Comparison of ENCODE assay signal across 8 mouse cellular contexts in genomic region chr5:88928201-88928916, GRCm38 (mm10). TPM values are rescaled to one million over a fixed set of nuclear protein-coding genes. Genes with fewer than 3 reads are reported as not detected.
A peak's percentile ranks its signal among the peaks of the same experiment; 100 is the strongest.
DNase-seq lines count a peak whose midpoint lies in the region; ATAC-seq and TF ChIP-seq lines count a peak whose summit lies in the region.

No protein-coding gene starts in this region.

- peaks cover 7% of the 10 kb centered on the region; the same call in 1 of the 2 replicates for H3K4me1 ChIP-seq in forebrain, embryonic 14.5 days (ENCODE audit: control insufficient read depth, insufficient read depth, low read length)
- H3K4me1 ChIP-seq in forebrain, embryonic 15.5 days = peaks cover 22% of the 10 kb centered on the region
- H3K4me1 ChIP-seq in forebrain, postnatal 0 days (ENCODE audit: insufficient read depth) = peaks cover 24% of the 10 kb centered on the region
- H3K4me1 ChIP-seq in midbrain, postnatal 0 days (ENCODE audit: insufficient read depth, low read length) = peaks cover 8% of the 10 kb centered on the region; the same call in 1 of the 2 replicates

- no peak overlapping the region for H3K4me2 ChIP-seq in forebrain, embryonic 14.5 days (ENCODE audit: low read length)
- no peak overlapping the region for H3K4me2 ChIP-seq in forebrain, embryonic 15.5 days (replicated peaks)
- H3K4me2 ChIP-seq in forebrain, postnatal 0 days (ENCODE audit: low read depth) = no peak overlapping the region
- H3K4me2 ChIP-seq in midbrain, postnatal 0 days (ENCODE audit: low read depth, low read length, poor library complexity, severe bottlenecking) = no peak overlapping the region

- ATAC-seq in forebrain, embryonic 14.5 days = no peak
- no peak; the same call in 1 of the 2 replicates for ATAC-seq in forebrain, embryonic 15.5 days (replicated peaks)
- ATAC-seq in forebrain, postnatal 0 days = peak; percentile 30; the same call in 1 of the 2 replicates
- ATAC-seq in midbrain, postnatal 0 days (ENCODE audit: low FRiP score) = peak; percentile 45; the same call in 1 of the 2 replicates
- ATAC-seq in erythroblast, adult 5-6 weeks (replicated peaks; ENCODE audit: low FRiP score, poor library complexity, severe bottlenecking) = no peak

- no peak overlapping the region for H3K27ac ChIP-seq in forebrain, embryonic 14.5 days (ENCODE audit: low read depth, low read length)
- no peak overlapping the region for H3K27ac ChIP-seq in forebrain, embryonic 15.5 days (replicated peaks)
- no peak overlapping the region for H3K27ac ChIP-seq in forebrain, postnatal 0 days (ENCODE audit: low read depth, low read length)
- no peak overlapping the region for H3K27ac ChIP-seq in midbrain, postnatal 0 days (ENCODE audit: low read depth, low read length)

- DNase-seq in forebrain, embryonic 14.5 days (ENCODE audit: low spot score) = peak; percentile 72
- peak; percentile 8 for DNase-seq in testis, postnatal 14 days (ENCODE audit: low spot score)
- DNase-seq in testis, postnatal 10 days (ENCODE audit: low spot score) = no peak
- DNase-seq in forebrain, postnatal 0 days = peak; percentile 67
- peak; percentile 63 to 65 for DNase-seq in kidney, postnatal 25 days
- peak; percentile 72 for DNase-seq in midbrain, postnatal 0 days (ENCODE audit: low spot score)

- 53% methylated on average over 13 of the region's 13 CpGs for WGBS in forebrain, embryonic 14.5 days
- 50% methylated on average over 13 of the region's 13 CpGs for WGBS in forebrain, embryonic 15.5 days
- WGBS in forebrain, postnatal 0 days = 45% methylated on average over 13 of the region's 13 CpGs
- WGBS in midbrain, postnatal 0 days = 43% methylated on average over 13 of the region's 13 CpGs

- no peak overlapping the region for H3K4me3 ChIP-seq in forebrain, embryonic 14.5 days (ENCODE audit: low read depth, low read length)
- H3K4me3 ChIP-seq in forebrain, embryonic 15.5 days = no peak overlapping the region
- no peak overlapping the region for H3K4me3 ChIP-seq in forebrain, postnatal 0 days (ENCODE audit: low read depth, low read length)
- H3K4me3 ChIP-seq in midbrain, postnatal 0 days (ENCODE audit: low read depth, low read length) = no peak overlapping the region

- TF ChIP-seq CTCF in forebrain, postnatal 0 days (IDR thresholded peaks at IDR 0.05; ENCODE audit: low read depth) = peak; percentile 86
- TF ChIP-seq CTCF in midbrain, postnatal 0 days (IDR thresholded peaks at IDR 0.05) = peak; percentile 91

- H3K36me3 ChIP-seq in forebrain, embryonic 14.5 days (ENCODE audit: control insufficient read depth, insufficient read depth, low read length) = no peaks in the 10 kb centered on the region
- H3K36me3 ChIP-seq in forebrain, embryonic 15.5 days = no peaks in the 10 kb centered on the region
- H3K36me3 ChIP-seq in forebrain, postnatal 0 days (ENCODE audit: insufficient read depth) = no peaks in the 10 kb centered on the region
- no peaks in the 10 kb centered on the region for H3K36me3 ChIP-seq in midbrain, postnatal 0 days (ENCODE audit: insufficient read depth, low read length)

- no peak overlapping the region for H3K9ac ChIP-seq in forebrain, embryonic 14.5 days (ENCODE audit: low read length)
- no peak overlapping the region for H3K9ac ChIP-seq in forebrain, embryonic 15.5 days (replicated peaks)
- no peak overlapping the region for H3K9ac ChIP-seq in forebrain, postnatal 0 days
- H3K9ac ChIP-seq in midbrain, postnatal 0 days (replicated peaks; ENCODE audit: low read length, poor library complexity, severe bottlenecking) = no peak overlapping the region

- no peaks in the 10 kb centered on the region for H3K9me3 ChIP-seq in forebrain, embryonic 14.5 days (replicated peaks; ENCODE audit: control insufficient read depth, low read length)
- H3K9me3 ChIP-seq in forebrain, embryonic 15.5 days = no peaks in the 10 kb centered on the region
- H3K9me3 ChIP-seq in forebrain, postnatal 0 days (ENCODE audit: low read length) = no peaks in the 10 kb centered on the region
- H3K9me3 ChIP-seq in midbrain, postnatal 0 days (ENCODE audit: low read length) = no peaks in the 10 kb centered on the region

- no peaks in the 10 kb centered on the region for H3K27me3 ChIP-seq in forebrain, embryonic 14.5 days (replicated peaks; ENCODE audit: control insufficient read depth, insufficient read depth, low read length)
- no peaks in the 10 kb centered on the region for H3K27me3 ChIP-seq in forebrain, embryonic 15.5 days
- no peaks in the 10 kb centered on the region for H3K27me3 ChIP-seq in forebrain, postnatal 0 days (ENCODE audit: insufficient read depth, low read length)
- no peaks in the 10 kb centered on the region for H3K27me3 ChIP-seq in midbrain, postnatal 0 days (ENCODE audit: insufficient read depth, low read length)

RNA-seq across cellular contexts. Expression of gene Slc4a4, which starts 41.7 kb away (rescaled TPM):
- polyA plus RNA-seq in forebrain, embryonic 14.5 days (2014; fragmentation: Nextera tagmentation; extraction: Ambion mirVana) = 0.98 and 2.2 TPM in 2 replicates
- 3.7 and 4.1 TPM in 2 replicates for polyA plus RNA-seq in forebrain, embryonic 15.5 days (2015; fragmentation: Nextera tagmentation; extraction: Ambion mirVana)
- total RNA-seq in forebrain, postnatal 0 days (2014; rRNA removed) = 24.5 and 34.7 TPM in 2 replicates
- 3.7 and 11.8 TPM in 2 replicates for polyA plus RNA-seq in forebrain, postnatal 0 days (2015; fragmentation: Nextera tagmentation; extraction: Ambion mirVana)
- 57.3 and 61.6 TPM in 2 replicates for total RNA-seq in midbrain, postnatal 0 days (2014; rRNA removed)
- 16.7 and 17.4 TPM in 2 replicates for polyA plus RNA-seq in midbrain, postnatal 0 days (2015; fragmentation: Nextera tagmentation; extraction: Ambion mirVana)
- not detected in 2 replicates for total RNA-seq in erythroblast, adult 5-6 weeks (2015; ENCODE audit: low replicate concordance)
- total RNA-seq in erythroblast, adult 5-6 weeks (2017; ENCODE audit: low replicate concordance) = not detected in 2 replicates

Comparison
In these comparisons a context has a peak if more than half of its experiments do, and no peak if none do; other contexts are left out.
1. ATAC-seq: peak in forebrain, postnatal 0 days (single experiment) and midbrain, postnatal 0 days (single experiment); none in forebrain, embryonic 14.5 days (single experiment), forebrain, embryonic 15.5 days (single experiment) and erythroblast, adult 5-6 weeks (single experiment).